Mouse (Mus musculus): ENCODE data around the gene Adora1. TPM values are rescaled to one million over a fixed set of nuclear protein-coding genes. Genes with fewer than 3 reads are reported as not detected.

The Adora1 gene
- polyA plus RNA-seq, 1 experiment from 2014 or later = 4.0 TPM

GRCm38 (mm10) chr1:134184089-134184488 lies 51.1 kb downstream of the Adora1 start:
- Histone ChIP-seq H3K9me3 (no peaks in the 10 kb centered on the region), H3K4me2 (no peak overlapping the region), H3K4me3 (no peak overlapping the region), H3K9ac (no peak overlapping the region), H3K36me3 (no peaks in the 10 kb centered on the region), H3K27me3 (peaks cover 4% of the 10 kb centered on the region; the same call in 1 of the 2 replicates), H3K4me1 (0 out of 2 replicates have a peak, but pooled peaks cover 3% of the 10 kb centered on the region), H3K27ac (no peak overlapping the region)
- 75% methylated on average over 4 of the region's 4 CpGs for WGBS
- ATAC-seq (ENCODE audit: borderline replicate concordance, extremely low read depth, low FRiP score, low TSS enrichment) = no peak

- H3K36me3 ChIP-seq = no peaks in the 10 kb centered on the region
- no peaks in the 10 kb centered on the region for H3K27me3 ChIP-seq
- no peak within 1 kb of the TSS for H3K9ac ChIP-seq
- no peak within 1 kb of the TSS for H3K27ac ChIP-seq
- ATAC-seq (ENCODE audit: borderline replicate concordance, extremely low read depth, low FRiP score, low TSS enrichment) = no peak
- H3K9me3 ChIP-seq = no peaks in the 10 kb centered on the region
- H3K4me2 ChIP-seq = no peak within 1 kb of the TSS
- H3K4me1 ChIP-seq = no peaks in the 10 kb centered on the region
- no peak within 1 kb of the TSS for H3K4me3 ChIP-seq
- WGBS = 50% methylated on average over 4 of the region's 4 CpGs
These were observed 53.2 kb downstream of the Adora1 start, which contains the start of gene Chil1 for GRCm38 (mm10) chr1:134182025-134182424. Gene Chil1, plus strand, starts transcription at chr1:134182176.

GRCm38 (mm10) chr1:134177976-134178375 lies 57.3 kb downstream of the Adora1 start:
- Histone ChIP-seq H3K9me3 (no peaks in the 10 kb centered on the region), H3K9ac (no peak overlapping the region), H3K27ac (no peak overlapping the region), H3K4me3 (no peak overlapping the region), H3K4me1 (no peaks in the 10 kb centered on the region), H3K36me3 (no peaks in the 10 kb centered on the region), H3K4me2 (no peak overlapping the region), H3K27me3 (no peaks in the 10 kb centered on the region)
- WGBS = 86% methylated on average over 5 of the region's 5 CpGs
- ATAC-seq (ENCODE audit: borderline replicate concordance, extremely low read depth, low FRiP score, low TSS enrichment) = no peak

GRCm38 (mm10) chr1:134173081-134173480 lies 62.1 kb downstream of the Adora1 start:
- Histone ChIP-seq H3K4me1 (no peaks in the 10 kb centered on the region), H3K4me2 (no peak overlapping the region), H3K9ac (no peak overlapping the region), H3K36me3 (no peaks in the 10 kb centered on the region), H3K9me3 (no peaks in the 10 kb centered on the region), H3K27me3 (no peaks in the 10 kb centered on the region), H3K4me3 (no peak overlapping the region), H3K27ac (no peak overlapping the region)
- 50% methylated on average over 7 of the region's 7 CpGs for WGBS
- no peak for ATAC-seq (ENCODE audit: borderline replicate concordance, extremely low read depth, low FRiP score, low TSS enrichment)

- H3K27me3 ChIP-seq = no peaks in the 10 kb centered on the region
- H3K9ac ChIP-seq = no peak overlapping the region
- no peaks in the 10 kb centered on the region for H3K9me3 ChIP-seq
- H3K4me3 ChIP-seq = no peak overlapping the region
- 87% methylated on average over 8 of the region's 8 CpGs for WGBS
- H3K27ac ChIP-seq = no peak overlapping the region
- no peaks in the 10 kb centered on the region for H3K36me3 ChIP-seq
- no peak overlapping the region for H3K4me2 ChIP-seq
- H3K4me1 ChIP-seq = no peaks in the 10 kb centered on the region
- no peak for ATAC-seq (ENCODE audit: borderline replicate concordance, extremely low read depth, low FRiP score, low TSS enrichment)
These were observed 66.1 kb downstream of the Adora1 start for GRCm38 (mm10) chr1:134168985-134169697.

- no peaks in the 10 kb centered on the region for H3K4me1 ChIP-seq
- no peaks in the 10 kb centered on the region for H3K9me3 ChIP-seq
- no peak overlapping the region for H3K9ac ChIP-seq
- H3K36me3 ChIP-seq = no peaks in the 10 kb centered on the region
- no peak overlapping the region for H3K27ac ChIP-seq
- ATAC-seq (ENCODE audit: borderline replicate concordance, extremely low read depth, low FRiP score, low TSS enrichment) = no peak
- WGBS = 51% methylated on average over 3 of the region's 3 CpGs
- H3K4me3 ChIP-seq = no peak overlapping the region
- no peaks in the 10 kb centered on the region for H3K27me3 ChIP-seq
- no peak overlapping the region for H3K4me2 ChIP-seq
These were observed 66.7 kb downstream of the Adora1 start for GRCm38 (mm10) chr1:134168567-134168966.

GRCm38 (mm10) chr1:134167416-134168305 lies 67.6 kb downstream of the Adora1 start:
- Histone ChIP-seq H3K9me3 (no peaks in the 10 kb centered on the region), H3K4me2 (no peak overlapping the region), H3K27me3 (no peaks in the 10 kb centered on the region), H3K4me1 (no peaks in the 10 kb centered on the region), H3K4me3 (no peak overlapping the region), H3K36me3 (no peaks in the 10 kb centered on the region), H3K27ac (no peak overlapping the region), H3K9ac (no peak overlapping the region)
- WGBS = 52% methylated on average over 14 of the region's 14 CpGs
- no peak for ATAC-seq (ENCODE audit: borderline replicate concordance, extremely low read depth, low FRiP score, low TSS enrichment)

GRCm38 (mm10) chr1:134166547-134166946 lies 68.7 kb downstream of the Adora1 start:
- no peak for ATAC-seq (ENCODE audit: borderline replicate concordance, extremely low read depth, low FRiP score, low TSS enrichment)
- no peaks in the 10 kb centered on the region for H3K36me3 ChIP-seq
- H3K9ac ChIP-seq = no peak overlapping the region
- no peaks in the 10 kb centered on the region for H3K27me3 ChIP-seq
- H3K4me3 ChIP-seq = no peak overlapping the region
- no peaks in the 10 kb centered on the region for H3K9me3 ChIP-seq
- H3K27ac ChIP-seq = no peak overlapping the region
- H3K4me2 ChIP-seq = no peak overlapping the region
- 83% methylated on average over 3 of the region's 3 CpGs for WGBS
- H3K4me1 ChIP-seq = no peaks in the 10 kb centered on the region

GRCm38 (mm10) chr1:134164454-134164853 lies 70.8 kb downstream of the Adora1 start:
- Histone ChIP-seq H3K36me3 (no peaks in the 10 kb centered on the region), H3K9me3 (no peaks in the 10 kb centered on the region), H3K27me3 (no peaks in the 10 kb centered on the region), H3K9ac (no peak overlapping the region), H3K4me1 (no peaks in the 10 kb centered on the region), H3K4me2 (no peak overlapping the region), H3K4me3 (no peak overlapping the region), H3K27ac (no peak overlapping the region)
- 42% methylated on average over 4 of the region's 4 CpGs for WGBS
- no peak for ATAC-seq (ENCODE audit: borderline replicate concordance, extremely low read depth, low FRiP score, low TSS enrichment)

- H3K9me3 ChIP-seq = no peaks in the 10 kb centered on the region
- no peak overlapping the region for H3K4me3 ChIP-seq
- no peak for ATAC-seq (ENCODE audit: borderline replicate concordance, extremely low read depth, low FRiP score, low TSS enrichment)
- WGBS = 86% methylated on average over 7 of the region's 7 CpGs
- H3K36me3 ChIP-seq = no peaks in the 10 kb centered on the region
- H3K4me2 ChIP-seq = no peak overlapping the region
- H3K27me3 ChIP-seq = no peaks in the 10 kb centered on the region
- H3K4me1 ChIP-seq = no peaks in the 10 kb centered on the region
- no peak overlapping the region for H3K9ac ChIP-seq
- H3K27ac ChIP-seq = no peak overlapping the region
These were observed 71.8 kb downstream of the Adora1 start for GRCm38 (mm10) chr1:134163476-134163875.

GRCm38 (mm10) chr1:134162510-134163225 lies 72.6 kb downstream of the Adora1 start:
- Histone ChIP-seq H3K27me3 (no peaks in the 10 kb centered on the region), H3K36me3 (no peaks in the 10 kb centered on the region), H3K9me3 (no peaks in the 10 kb centered on the region), H3K4me1 (no peaks in the 10 kb centered on the region), H3K9ac (no peak overlapping the region), H3K4me3 (no peak overlapping the region), H3K27ac (no peak overlapping the region), H3K4me2 (no peak overlapping the region)
- whole genome bisulfite sequencing = 63% methylated on average over 6 of the region's 6 CpGs
- ATAC-seq (ENCODE audit: borderline replicate concordance, extremely low read depth, low FRiP score, low TSS enrichment) = no peak

Data from lung, embryonic 15.5 days (tissue).